Mouse (Mus musculus) monocyte, adult 5-6 weeks (primary cell): ENCODE results near the gene Prune2. TPM values are rescaled to one million over a fixed set of nuclear protein-coding genes. Genes with fewer than 3 reads are reported as not detected.

Experiments used
- ATAC-seq: fragments of 153-309, 156-312 bp; replicated peaks from 2 replicates; pipeline ENCODE4 v1.8.0; 2017; ENCODE audit warnings: mild to moderate bottlenecking; ENCODE audit not compliant: low TSS enrichment, insufficient number of reproducible peaks, severe bottlenecking, poor library complexity, low FRiP score
- total RNA-seq: library from RNA; stranded (forward); fragments of 200-1000, 200-491, 200-594 nt; gene quantifications from 3 replicates; pipeline ENCODE4 v1.2.3, GENCODE M21; 2017

Prune2 gene
- 2.6 TPM in 1 of 3 replicates, not detected in the others for total RNA-seq

DNA sequence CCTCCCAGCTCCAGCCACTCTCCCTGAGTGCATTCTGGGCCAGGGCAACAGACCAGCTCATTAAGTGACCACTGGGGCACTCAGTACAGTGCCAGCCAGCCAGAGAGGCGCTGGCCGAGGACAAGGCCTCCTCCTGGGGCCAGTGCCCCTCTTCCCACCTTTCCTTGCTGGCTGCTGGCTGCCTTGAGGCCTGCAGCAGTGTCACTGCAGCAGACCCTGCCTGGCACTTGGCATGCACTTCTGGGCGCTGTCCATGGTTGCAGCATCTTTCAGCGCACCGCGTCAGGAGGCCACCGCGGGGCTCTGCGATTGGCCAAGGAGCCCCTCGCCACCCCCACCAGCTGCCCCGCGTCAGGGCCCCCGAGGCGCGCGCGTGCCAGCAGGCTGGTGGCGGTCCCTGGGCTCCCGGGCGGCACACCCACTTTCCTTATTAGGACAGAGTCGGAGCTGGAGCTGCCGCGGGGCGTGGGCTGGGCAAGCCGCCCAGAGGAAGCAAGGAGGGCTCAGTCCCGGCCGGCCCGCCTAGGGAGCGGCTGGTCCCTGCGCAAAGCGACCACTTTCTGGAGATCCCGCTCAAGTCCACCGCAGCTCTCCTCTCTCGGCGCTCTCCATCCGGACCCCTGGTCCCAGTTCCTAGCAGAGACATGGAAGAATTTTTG, at the start of gene Prune2:
Gene Prune2, plus strand, starts transcription at position 506 of the 659 bp plus-strand sequence.
- ATAC-seq: no peak

DNA sequence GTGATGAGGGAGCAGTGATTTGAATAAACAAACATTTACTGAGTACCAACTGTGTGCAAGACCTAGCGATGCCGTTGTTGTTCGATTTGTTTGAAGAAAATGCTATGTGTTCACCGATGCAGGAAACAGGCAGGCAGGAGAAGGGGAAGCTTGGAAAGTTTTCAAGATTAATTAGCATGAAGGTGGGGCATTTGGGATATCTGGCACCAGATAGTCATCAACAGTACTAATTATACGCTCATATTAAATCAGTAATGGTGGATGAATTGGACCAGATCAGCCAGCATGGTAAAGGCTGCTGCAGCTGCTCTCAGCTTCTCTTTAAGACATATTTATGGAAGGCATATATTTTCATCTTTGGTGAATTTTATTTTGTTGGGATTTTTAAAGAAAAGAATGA, 44.4 kb upstream of the Prune2 start:
- no peak for ATAC-seq

DNA sequence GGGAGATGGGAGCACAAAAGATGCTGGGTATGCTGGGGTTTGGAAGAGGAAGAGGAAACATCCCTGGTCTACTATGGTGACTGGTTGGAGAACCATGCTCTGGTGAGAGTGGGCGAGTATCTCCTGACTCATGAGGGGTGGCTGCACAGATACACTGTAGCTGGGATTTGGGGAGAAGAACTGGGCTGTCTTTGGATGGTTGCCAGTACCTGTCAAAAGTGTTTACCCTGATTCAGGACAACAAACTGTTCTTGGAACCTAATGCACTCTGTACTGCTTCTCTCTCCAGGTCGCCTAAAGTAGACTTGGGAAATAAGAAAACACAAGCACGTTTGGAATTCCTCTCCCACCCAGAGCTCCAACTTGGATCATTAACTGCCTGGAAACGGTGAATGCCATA, 31.4 kb upstream of the Prune2 start:
- ATAC-seq: no peak

DNA sequence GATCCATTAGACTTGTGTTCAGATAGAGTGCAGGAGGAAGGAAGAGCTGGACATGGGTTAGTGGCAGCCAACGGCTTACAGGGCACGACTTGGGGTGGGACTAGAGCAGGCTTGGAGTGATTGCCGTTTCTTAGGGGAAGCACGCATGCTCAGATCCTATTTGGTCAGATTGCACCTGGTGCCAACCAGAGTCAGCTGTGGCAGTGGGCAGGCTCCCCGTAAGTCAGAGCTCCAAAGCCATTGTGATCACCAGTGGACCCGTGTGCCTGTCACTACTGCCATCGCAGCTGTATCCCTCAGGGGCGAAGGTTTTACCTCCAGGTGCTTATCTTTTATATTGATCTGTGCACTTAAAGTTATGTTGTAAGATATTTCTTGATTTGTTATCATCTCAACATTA, 21.3 kb upstream of the Prune2 start:
- no peak for ATAC-seq

DNA sequence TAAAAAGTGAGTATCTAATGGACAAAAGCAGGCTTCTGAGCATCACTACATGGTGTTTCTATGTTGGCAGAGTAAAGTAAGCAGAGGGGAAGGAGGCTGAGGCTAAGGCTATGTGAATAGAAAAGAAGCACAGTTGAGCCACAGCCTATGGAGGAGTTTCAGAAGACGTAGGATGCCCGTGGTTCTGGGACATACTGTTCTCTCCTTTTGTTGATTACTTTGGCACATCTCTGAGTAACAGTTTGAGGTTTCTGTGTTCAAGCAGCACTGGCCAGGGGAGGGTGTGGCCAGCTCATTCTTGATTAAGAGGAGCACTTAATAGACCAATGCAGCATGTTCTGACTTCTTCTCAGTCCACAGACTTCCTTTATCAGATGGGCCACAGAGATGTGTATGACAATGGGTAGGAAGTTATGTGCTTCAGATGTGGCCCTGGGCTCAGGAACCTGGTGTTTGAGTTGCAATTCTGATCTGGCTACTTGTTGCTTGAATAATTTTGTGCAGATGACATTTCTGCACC, 7.1 kb upstream of the Prune2 start:
- no peak for ATAC-seq

DNA sequence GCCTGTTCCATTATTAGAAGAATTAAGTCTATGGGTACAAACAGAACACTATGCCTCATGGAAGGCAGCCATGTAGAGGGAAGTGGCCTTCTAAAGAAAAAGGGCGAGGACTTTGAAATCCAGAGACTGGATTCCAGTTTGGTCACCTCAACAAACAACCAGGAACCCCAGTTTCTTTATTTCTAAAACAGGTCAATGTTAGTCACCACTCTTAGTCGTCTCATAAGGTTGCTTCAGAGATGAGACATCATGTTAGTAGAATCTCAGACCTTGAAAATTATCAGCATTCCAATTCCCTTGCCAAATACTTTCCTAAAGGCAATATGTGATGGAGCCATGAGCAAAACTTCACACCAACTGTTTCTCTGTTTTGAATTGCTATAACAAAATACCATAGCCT, 6.6 kb upstream of the Prune2 start:
- ATAC-seq: no peak

DNA sequence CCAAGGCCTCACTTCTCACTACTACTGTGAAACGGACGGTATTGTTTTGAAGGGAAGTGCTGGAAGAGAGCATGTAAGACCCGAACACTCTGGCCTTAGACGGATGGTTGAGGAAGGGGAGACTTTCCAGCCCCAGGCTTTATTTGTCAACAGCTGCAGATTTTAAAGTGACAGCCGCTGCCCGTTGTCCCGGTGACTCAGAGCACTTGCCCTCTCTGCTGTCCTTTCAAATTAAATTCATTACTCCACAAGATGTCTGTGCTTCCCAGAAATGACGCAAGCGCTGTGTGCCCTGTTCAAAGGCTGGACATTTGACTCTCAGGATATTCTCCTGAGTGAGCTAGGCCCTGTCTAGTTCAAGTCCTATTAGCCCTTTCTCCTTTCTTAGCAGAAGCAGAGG, 5.9 kb upstream of the Prune2 start:
- ATAC-seq: no peak

DNA sequence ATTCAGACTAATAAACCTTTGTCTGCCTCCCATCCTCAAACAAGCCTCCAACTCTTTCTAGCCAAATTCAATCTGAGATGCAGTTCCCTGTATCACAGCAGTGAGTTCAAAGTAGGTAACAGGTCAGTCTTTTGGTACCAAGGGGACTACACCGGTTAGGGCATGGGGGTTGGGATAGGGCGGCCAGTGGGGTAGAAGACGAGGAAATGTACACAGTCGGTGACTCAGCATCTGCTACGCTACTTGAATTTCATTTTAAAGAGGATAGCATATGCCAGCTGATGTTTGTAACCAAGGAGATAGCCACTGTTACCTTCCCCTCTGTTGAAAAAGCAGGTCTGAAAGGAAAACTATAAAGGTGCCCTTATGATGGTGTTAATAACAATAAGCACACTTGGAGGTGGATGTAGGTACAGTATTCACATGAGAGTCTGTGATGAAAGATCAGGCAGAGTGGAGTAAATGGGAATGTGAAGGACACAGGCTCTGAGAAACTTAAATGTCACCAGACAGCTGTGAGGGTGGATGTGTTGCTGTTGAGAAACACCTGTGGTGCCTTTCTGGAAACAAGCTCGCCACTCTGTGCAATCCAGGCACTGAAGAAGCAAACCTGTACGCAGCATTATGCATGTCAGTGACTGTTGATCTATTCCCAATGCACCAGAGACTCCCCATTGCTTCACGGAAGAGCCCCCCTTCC, 5.1 kb upstream of the Prune2 start:
- ATAC-seq: no peak

DNA sequence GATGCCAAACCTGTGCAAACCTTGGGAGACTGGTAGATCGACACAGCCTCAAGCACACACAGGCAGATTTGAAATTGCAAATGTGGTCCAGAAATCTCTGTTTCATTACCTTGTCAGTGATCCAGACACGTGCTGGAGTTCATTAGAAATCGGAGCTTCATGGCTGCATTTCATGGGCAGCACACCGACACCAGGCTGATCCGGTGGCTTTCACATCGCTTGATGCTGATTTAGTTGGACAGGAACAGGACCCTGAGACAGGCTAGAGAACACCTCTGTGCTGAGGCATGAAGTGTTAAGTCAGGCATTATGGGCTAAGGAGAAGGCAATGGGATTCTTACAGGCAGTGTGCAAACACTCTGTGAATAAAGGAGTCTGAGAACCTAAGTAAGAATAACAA, 1.2 kb upstream of the Prune2 start:
- no peak for ATAC-seq

DNA sequence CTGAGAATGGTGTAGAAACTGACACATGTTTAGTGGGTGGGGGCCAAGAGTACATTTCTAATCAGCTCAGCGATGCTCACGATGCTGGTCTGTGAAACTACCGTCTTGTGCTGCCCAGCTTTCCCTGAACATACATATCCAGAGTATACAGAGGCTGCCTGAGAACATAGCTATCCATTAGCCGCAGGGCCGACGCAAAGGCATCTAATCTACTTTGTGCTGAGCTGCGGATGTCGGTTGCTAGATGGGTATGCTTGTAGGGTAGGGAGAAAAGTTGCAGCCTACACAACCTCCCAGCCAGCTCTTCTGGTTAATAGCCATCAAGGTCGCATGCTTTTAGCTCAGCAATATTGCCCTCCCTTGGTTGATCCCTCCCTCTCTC, 696 bp upstream of the Prune2 start:
- ATAC-seq: no peak

DNA sequence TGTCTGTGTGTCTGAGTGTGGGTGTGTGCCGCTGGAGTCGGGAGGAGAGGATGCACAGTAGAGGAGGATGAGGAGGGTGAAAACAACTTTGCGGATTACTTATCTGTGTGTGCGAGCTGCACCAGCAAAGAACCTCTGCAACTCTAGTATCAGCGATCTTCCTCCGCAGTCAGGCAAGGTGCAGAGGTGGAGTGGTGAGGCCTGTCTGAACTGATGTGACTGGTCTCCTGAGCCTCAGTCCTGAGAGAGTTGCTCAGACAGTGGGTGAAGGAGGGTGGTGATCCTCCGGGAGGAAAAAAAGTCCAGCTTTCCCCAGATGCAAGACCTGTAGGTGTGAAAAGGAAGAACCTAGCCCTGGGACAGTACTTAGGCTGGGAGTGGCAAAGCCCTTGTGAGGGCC, 401 bp downstream of the Prune2 start:
- no peak for ATAC-seq

DNA sequence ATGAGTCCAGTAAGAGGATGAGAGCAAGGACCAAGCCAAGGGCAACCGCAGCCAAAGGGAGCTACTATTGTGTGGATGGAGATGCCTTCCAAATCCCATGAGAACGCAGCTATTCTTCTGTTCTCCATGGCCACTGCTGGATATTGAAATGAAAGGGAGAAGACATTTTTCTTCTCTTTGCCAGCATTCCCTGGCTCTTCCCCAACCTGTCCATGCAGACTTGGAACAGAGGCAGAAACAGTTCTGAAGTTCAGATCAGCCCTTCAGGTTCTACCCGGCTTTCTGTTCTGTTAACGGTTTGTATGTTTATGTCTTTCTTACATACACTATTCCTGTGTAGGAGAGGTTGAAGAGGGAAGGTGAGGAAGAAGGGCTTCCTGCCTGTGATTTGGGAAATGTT, 3.1 kb downstream of the Prune2 start:
- no peak for ATAC-seq

DNA sequence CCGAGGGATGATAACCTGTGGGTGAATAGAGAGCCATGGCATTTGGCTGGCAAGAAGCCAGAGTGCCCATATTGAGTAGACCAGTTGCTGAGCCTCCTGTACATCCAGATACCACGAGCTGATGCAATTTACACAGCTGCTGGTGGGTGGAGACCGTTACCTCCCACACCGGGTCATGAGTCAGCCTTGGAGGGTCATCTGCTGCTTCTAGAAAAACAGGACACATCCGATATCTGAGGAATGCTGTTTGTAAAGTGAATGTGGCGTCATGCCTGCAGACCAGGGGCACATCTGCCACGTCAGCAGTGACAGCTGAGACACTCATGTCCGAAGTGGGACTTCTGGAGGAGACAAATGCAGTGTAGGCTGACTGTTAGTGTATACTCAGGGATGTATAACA, 3.6 kb downstream of the Prune2 start:
- ATAC-seq: no peak

DNA sequence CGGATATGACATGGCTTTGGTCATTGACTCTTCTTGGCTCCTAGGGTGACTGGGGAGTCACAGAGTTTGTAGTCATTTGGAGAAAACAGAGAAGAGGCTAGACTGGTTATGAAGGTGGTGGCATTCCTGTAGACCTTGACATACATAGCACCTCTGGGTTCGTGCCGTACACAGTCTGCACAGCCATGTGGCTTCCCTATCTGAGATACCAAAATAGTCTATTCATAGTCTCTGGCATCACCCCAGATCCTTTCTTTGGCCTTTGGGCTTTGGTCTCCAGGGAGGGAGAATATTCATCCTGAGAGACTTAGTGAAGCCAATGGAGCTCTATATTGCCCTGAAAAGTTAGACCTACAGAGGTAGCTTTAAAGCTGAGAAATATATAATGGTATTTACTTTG, 5.1 kb downstream of the Prune2 start:
- ATAC-seq: no peak

DNA sequence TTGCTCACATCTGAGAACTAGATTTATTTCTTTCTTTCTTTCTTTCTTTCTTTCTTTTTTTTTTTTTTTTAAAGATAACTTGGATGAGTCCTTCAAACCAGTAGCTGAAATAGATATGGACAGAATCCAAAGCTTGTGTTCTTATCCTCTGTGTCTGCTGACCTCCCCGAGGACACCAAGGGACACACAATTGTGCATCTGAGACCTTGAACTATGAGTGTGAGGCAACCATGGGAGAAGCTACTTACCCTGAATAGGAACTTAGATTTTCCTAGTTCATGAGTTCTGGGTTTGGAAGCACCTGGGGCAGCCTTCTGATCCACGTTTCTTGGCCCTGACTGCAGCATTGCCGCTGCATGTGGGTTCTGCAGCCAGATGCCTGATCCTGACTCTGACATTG, 7.3 kb downstream of the Prune2 start:
- ATAC-seq: no peak

DNA sequence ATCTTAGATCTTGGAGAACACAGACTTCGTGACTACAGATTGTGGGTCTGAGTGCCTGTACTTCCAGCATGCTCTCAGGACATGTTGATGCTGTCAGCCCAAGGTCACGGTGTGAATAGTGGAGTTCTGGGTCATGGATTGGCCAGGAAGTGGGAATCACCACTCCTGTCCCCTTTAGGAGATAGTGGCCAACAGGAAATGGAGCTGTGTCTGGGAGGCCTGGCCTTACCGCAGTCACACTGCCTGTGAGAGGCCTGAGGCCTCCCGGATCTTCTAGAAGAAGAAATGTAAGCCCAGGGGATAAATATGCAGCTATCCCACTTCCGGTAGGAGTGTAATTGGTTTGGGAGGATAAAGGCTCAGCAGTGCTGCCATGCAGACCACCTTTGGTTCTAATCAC, 12.8 kb downstream of the Prune2 start:
- ATAC-seq: no peak

DNA sequence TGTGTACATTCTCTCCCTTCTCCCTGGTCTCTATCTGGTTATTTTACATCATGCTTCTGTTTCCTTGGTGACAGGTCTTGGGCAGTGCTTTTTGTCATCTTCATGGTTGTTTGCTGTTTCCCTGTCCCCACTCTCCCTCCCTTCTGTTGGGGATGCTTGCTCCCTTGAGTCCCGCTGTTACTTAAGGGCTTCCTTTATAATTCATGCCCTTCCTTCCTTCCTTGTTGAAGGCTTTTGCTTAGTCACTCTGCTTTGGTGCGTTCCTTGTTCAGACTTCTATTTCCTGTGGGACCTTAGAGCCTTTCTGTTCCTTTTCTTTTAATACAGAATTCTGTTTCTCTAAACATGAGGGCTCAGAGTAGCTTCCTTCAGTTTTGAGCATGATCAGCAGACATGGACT, 14.7 kb downstream of the Prune2 start:
- no peak for ATAC-seq

DNA sequence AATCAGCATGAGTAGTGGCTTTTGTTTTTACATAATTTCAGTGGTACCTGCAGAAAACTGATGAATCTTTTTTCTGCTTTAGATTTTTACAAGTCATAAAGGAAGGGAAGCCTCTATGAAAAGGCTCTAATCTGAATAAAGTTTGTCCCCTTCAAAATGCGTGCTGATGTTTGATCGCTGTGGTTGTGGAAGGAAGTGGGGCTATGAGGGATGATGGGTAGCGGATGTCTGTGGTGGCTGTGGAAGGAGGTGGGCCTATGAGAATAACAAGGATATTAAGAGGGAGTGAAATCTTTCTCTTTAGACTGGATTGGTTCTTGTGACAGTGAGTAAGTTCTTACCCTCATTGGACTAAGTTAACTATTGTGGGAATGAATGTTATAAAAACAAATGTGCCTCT, 23.0 kb downstream of the Prune2 start:
- no peak for ATAC-seq

DNA sequence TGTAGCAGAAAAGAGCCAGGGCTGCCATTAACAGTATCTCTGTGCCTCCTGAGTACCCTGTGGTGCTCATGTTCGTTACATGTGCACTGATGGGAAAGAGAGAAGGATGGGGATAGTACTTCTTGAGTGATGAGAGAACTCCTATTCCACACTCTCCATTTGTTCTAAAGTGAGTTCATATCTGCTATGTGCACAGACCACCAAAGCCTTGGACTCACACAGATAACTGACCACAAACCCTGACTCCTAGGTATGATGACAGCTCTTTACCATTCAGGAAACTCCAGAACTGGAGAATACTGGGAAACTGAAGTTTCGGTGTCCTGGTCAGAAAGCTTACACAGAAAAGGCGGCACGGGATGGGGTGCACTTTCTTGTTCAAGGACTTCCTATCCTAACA, 25.8 kb downstream of the Prune2 start:
- ATAC-seq: no peak

DNA sequence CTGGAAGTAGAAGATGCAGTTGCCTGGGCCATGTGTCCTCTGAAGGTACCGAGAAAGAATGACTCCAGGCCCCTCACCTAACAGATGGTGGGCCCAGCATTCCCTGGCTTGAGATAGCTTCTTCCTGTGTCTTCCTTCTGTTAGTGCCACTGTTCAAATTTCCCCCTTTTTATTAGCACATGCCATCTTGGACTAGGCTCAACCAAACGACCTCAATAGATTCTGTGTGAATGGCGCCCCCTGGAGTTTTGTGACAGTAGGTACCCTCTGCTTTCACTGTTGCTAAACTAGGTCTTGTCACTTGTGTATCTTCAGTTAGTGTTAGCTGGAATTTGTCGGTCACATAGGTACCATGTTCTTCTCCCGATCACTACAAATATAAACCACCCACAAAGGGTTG, 29.0 kb downstream of the Prune2 start:
- no peak for ATAC-seq
